Mouse (Mus musculus) forebrain, embryonic 12.5 days (tissue): ENCODE results near the gene Myo3b. TPM values are rescaled to one million over a fixed set of nuclear protein-coding genes. Genes with fewer than 3 reads are reported as not detected.
A peak's percentile ranks its signal among the peaks of the same experiment; 100 is the strongest.

Experiments
- ATAC-seq: fragments of 200-750 bp; cut with Nextera tagmentation; 2 replicates; pipeline ENCODE4 v1.8.0; 2017; ENCODE audit warnings: moderate TSS enrichment; ENCODE audit not compliant: low FRiP score
- H3K27ac ChIP-seq: fragments of 300-500 bp; sonication (generic); 2 replicates; pipeline ENCODE4 v1.5.1; 2016; ENCODE audit warnings: mild to moderate bottlenecking
- H3K27me3 ChIP-seq: fragments of 300-500 bp; sonication (generic); 2 replicates; pipeline ENCODE4 v1.6.1; 2016; ENCODE audit warnings: mild to moderate bottlenecking
- H3K36me3 ChIP-seq: fragments of 300-500 bp; sonication (generic); replicated peaks from 2 replicates; pipeline ENCODE4 v1.6.1; 2016; ENCODE audit warnings: mild to moderate bottlenecking
- H3K4me1 ChIP-seq: fragments of 300-500 bp; sonication (generic); 2 replicates; pipeline ENCODE4 v1.6.1; 2016
- H3K4me2 ChIP-seq: fragments of 300-500 bp; sonication (generic); 2 replicates; pipeline ENCODE4 v1.6.1; 2016; ENCODE audit warnings: mild to moderate bottlenecking, moderate library complexity
- H3K4me3 ChIP-seq: fragments of 300-500 bp; sonication (generic); replicated peaks from 2 replicates; pipeline ENCODE4 v1.5.1; 2016; ENCODE audit warnings: mild to moderate bottlenecking
- H3K9ac ChIP-seq: fragments of 300-500 bp; sonication (generic); 2 replicates; pipeline ENCODE4 v1.6.1; 2016; ENCODE audit warnings: mild to moderate bottlenecking
- H3K9me3 ChIP-seq: fragments of 300-500 bp; sonication (generic); 2 replicates; pipeline ENCODE4 v1.6.1; 2016
- WGBS: fragments of 180-500 bp; shearing (Covaris S2); methylation state at CpG from one replicate; pipeline ENCODE4 v1.1.7; 2016; 5-methylcytosine and 5-hydroxymethylcytosine counted together
- polyA plus RNA-seq: library from polyadenylated mRNA; unstranded; fragments of >200 nt; fragmentation: Nextera tagmentation; extraction: Ambion mirVana; gene quantifications from 2 replicates; pipeline ENCODE4 v1.2.1, GENCODE M21; 2016

Gene Myo3b
- polyA plus RNA-seq, 1 experiment from 2014 or later: 0.15 TPM

- H3K36me3 ChIP-seq: no peaks in the 10 kb centered on the region
- no peak overlapping the region for H3K27ac ChIP-seq
- H3K27me3 ChIP-seq: peaks cover 15% of the 10 kb centered on the region
- no peaks in the 10 kb centered on the region for H3K9me3 ChIP-seq
- H3K4me1 ChIP-seq: peaks cover 6% of the 10 kb centered on the region
- no peak overlapping the region for H3K4me2 ChIP-seq
- ATAC-seq: no peak
- H3K9ac ChIP-seq: no peak overlapping the region
- H3K4me3 ChIP-seq: no peak overlapping the region
- WGBS: 72% methylated on average over 16 of the region's 16 CpGs
These were observed 79.7 kb downstream of the Myo3b start for GRCm38 (mm10) chr2:70118376-70119264.

- WGBS: 93% methylated on average over 2 of the region's 2 CpGs
- Histone ChIP-seq H3K36me3 (no peaks in the 10 kb centered on the region), H3K9me3 (no peaks in the 10 kb centered on the region), H3K9ac (no peak overlapping the region), H3K4me3 (no peak overlapping the region), H3K4me2 (no peak overlapping the region), H3K27me3 (peaks cover 15% of the 10 kb centered on the region), H3K4me1 (no peaks in the 10 kb centered on the region), H3K27ac (no peak overlapping the region)
- ATAC-seq: no peak
These were observed 80.3 kb downstream of the Myo3b start for GRCm38 (mm10) chr2:70119265-70119663.

GRCm38 (mm10) chr2:70126330-70126729 is 87.4 kb downstream of the Myo3b start:
- 78% methylated on average over 10 of the region's 10 CpGs for WGBS
- ATAC-seq: no peak
- H3K9ac ChIP-seq: no peak overlapping the region
- peaks cover 39% of the 10 kb centered on the region for H3K27me3 ChIP-seq
- H3K9me3 ChIP-seq: no peaks in the 10 kb centered on the region
- H3K4me2 ChIP-seq: peak overlapping the region; percentile 33
- H3K27ac ChIP-seq: no peak overlapping the region
- H3K4me1 ChIP-seq: peaks cover 26% of the 10 kb centered on the region
- no peaks in the 10 kb centered on the region for H3K36me3 ChIP-seq
- H3K4me3 ChIP-seq: no peak overlapping the region

GRCm38 (mm10) chr2:70126783-70127182 is 87.9 kb downstream of the Myo3b start:
- Histone ChIP-seq H3K36me3 (no peaks in the 10 kb centered on the region), H3K4me1 (peaks cover 26% of the 10 kb centered on the region), H3K27me3 (peaks cover 42% of the 10 kb centered on the region), H3K9ac (no peak overlapping the region), H3K9me3 (no peaks in the 10 kb centered on the region), H3K4me2 (peak overlapping the region; percentile 44), H3K4me3 (no peak overlapping the region), H3K27ac (peak overlapping the region; percentile 88; the same call in 1 of the 2 replicates)
- WGBS: under 1% methylated on average over 13 of the region's 13 CpGs
- ATAC-seq: peak; percentile 85

GRCm38 (mm10) chr2:70127351-70128148 is 88.6 kb downstream of the Myo3b start:
- peaks cover 40% of the 10 kb centered on the region for H3K27me3 ChIP-seq
- H3K4me1 ChIP-seq: peaks cover 26% of the 10 kb centered on the region
- peak overlapping the region; percentile 15; the same call in 1 of the 2 replicates for H3K4me3 ChIP-seq
- H3K36me3 ChIP-seq: no peaks in the 10 kb centered on the region
- ATAC-seq: peak; percentile 82
- H3K9me3 ChIP-seq: no peaks in the 10 kb centered on the region
- H3K27ac ChIP-seq: peak overlapping the region; percentile 88
- H3K4me2 ChIP-seq: peak overlapping the region; percentile 44
- H3K9ac ChIP-seq: no peak overlapping the region; the same call in 1 of the 2 replicates
- 4% methylated on average over 21 of the region's 21 CpGs for WGBS

GRCm38 (mm10) chr2:70128590-70128989 is 89.7 kb downstream of the Myo3b start:
- H3K4me3 ChIP-seq: no peak overlapping the region
- no peaks in the 10 kb centered on the region for H3K36me3 ChIP-seq
- 64% methylated on average over 6 of the region's 6 CpGs for WGBS
- H3K27me3 ChIP-seq: peaks cover 37% of the 10 kb centered on the region
- no peak overlapping the region for H3K9ac ChIP-seq
- no peak overlapping the region for H3K4me2 ChIP-seq
- no peak for ATAC-seq
- no peaks in the 10 kb centered on the region for H3K9me3 ChIP-seq
- H3K4me1 ChIP-seq: peaks cover 26% of the 10 kb centered on the region
- peak overlapping the region; percentile 88 for H3K27ac ChIP-seq

GRCm38 (mm10) chr2:70129566-70129965 is 90.6 kb downstream of the Myo3b start:
- Histone ChIP-seq H3K4me1 (peaks cover 26% of the 10 kb centered on the region), H3K4me3 (no peak overlapping the region), H3K27me3 (peaks cover 37% of the 10 kb centered on the region), H3K27ac (peak overlapping the region; percentile 42; the same call in 1 of the 2 replicates), H3K36me3 (no peaks in the 10 kb centered on the region), H3K9me3 (no peaks in the 10 kb centered on the region), H3K9ac (no peak overlapping the region), H3K4me2 (no peak overlapping the region)
- ATAC-seq: no peak
- WGBS: 59% methylated on average over 3 of the region's 3 CpGs

- no peak for ATAC-seq
- peaks cover 10% of the 10 kb centered on the region for H3K4me1 ChIP-seq
- no peak overlapping the region for H3K27ac ChIP-seq
These were observed 94.4 kb downstream of the Myo3b start for GRCm38 (mm10) chr2:70133281-70133680.

GRCm38 (mm10) chr2:70137226-70137998 is 98.5 kb downstream of the Myo3b start:
- Histone ChIP-seq H3K9ac (no peak overlapping the region), H3K27ac (no peak overlapping the region), H3K4me3 (no peak overlapping the region), H3K27me3 (0 out of 2 replicates have a peak, but pooled peaks cover 5% of the 10 kb centered on the region), H3K4me2 (no peak overlapping the region), H3K36me3 (no peaks in the 10 kb centered on the region), H3K4me1 (no peaks in the 10 kb centered on the region), H3K9me3 (no peaks in the 10 kb centered on the region)
- WGBS: 84% methylated on average over 4 of the region's 4 CpGs
- ATAC-seq: no peak

More at GRCm38 (mm10) chr2:70133281-70133680, 94.4 kb downstream of the Myo3b start:
- Histone ChIP-seq H3K9ac (no peak overlapping the region), H3K9me3 (no peaks in the 10 kb centered on the region), H3K36me3 (no peaks in the 10 kb centered on the region), H3K4me2 (no peak overlapping the region), H3K4me3 (no peak overlapping the region), H3K27me3 (peaks cover 21% of the 10 kb centered on the region; the same call in 1 of the 2 replicates)
- 77% methylated on average over 4 of the region's 4 CpGs for WGBS

GRCm38 (mm10) chr2:70143543-70144188 is 104.7 kb downstream of the Myo3b start:
- no peaks in the 10 kb centered on the region for H3K9me3 ChIP-seq
- H3K4me1 ChIP-seq: no peaks in the 10 kb centered on the region
- H3K36me3 ChIP-seq: no peaks in the 10 kb centered on the region
- no peak overlapping the region for H3K4me3 ChIP-seq
- ATAC-seq: peak; percentile 49; the same call in 1 of the 2 replicates
- H3K27me3 ChIP-seq: 0 out of 2 replicates have a peak, but pooled peaks cover 3% of the 10 kb centered on the region
- no peak overlapping the region for H3K4me2 ChIP-seq
- H3K27ac ChIP-seq: no peak overlapping the region
- no peak overlapping the region for H3K9ac ChIP-seq
- WGBS: 96% methylated on average over 4 of the region's 4 CpGs

- no peaks in the 10 kb centered on the region for H3K9me3 ChIP-seq
- ATAC-seq: no peak
- H3K9ac ChIP-seq: no peak overlapping the region
- no peaks in the 10 kb centered on the region for H3K36me3 ChIP-seq
- H3K4me1 ChIP-seq: peaks cover 2% of the 10 kb centered on the region; the same call in 1 of the 2 replicates
- H3K4me3 ChIP-seq: no peak overlapping the region
- 60% methylated on average over 12 of the region's 12 CpGs for WGBS
- no peak overlapping the region for H3K27ac ChIP-seq
- H3K4me2 ChIP-seq: no peak overlapping the region
- 0 out of 2 replicates have a peak, but pooled peaks cover 3% of the 10 kb centered on the region for H3K27me3 ChIP-seq
These were observed 108.2 kb downstream of the Myo3b start for GRCm38 (mm10) chr2:70146993-70147581.
